Mouse (Mus musculus) inflammation-experienced regulatory T-cells, adult 6 months (primary cell): ENCODE measurements at regions not wholly inside any gene's neighbourhood (a gene's known extent, or its start where the extent isn't known, plus 50 kb on each side); places are given as distances from the start of the nearest gene placed in this dataset.

Source experiments
- ATAC-seq: one replicate; pipeline ENCODE4 v1.8.0; 2017

GRCm38 (mm10) chrX:11801208-11801607, 358.9 kb downstream of the Bcor start:
- no peak for ATAC-seq

DNA sequence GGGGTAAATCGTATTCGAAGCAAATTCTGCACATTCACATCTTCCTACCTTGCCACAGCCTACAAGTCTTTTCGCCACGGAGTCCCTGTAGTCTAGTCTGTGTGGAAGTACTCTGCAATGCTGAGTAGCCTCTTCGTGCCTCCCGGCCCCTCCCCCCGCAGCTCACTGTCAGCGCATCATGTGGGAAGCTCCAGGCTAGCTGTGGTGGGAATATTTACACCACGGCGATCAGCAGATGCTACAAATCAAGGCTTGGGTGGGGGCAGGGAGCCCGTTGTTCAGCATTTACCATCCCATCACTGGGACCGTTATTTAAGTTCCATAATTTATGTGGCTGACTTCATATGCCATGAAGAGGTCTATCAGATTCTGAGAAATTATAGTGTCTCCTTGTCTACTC, 358.5 kb downstream of the Bcor start:
- no peak for ATAC-seq

GRCm38 (mm10) chrX:11802074-11802899, 357.9 kb downstream of the Bcor start:
- no peak for ATAC-seq

GRCm38 (mm10) chrX:11803239-11803638, 356.9 kb downstream of the Bcor start:
- ATAC-seq, result no peak

- ATAC-seq, result peak; percentile 41
Measured at GRCm38 (mm10) chrX:11806896-11807252, 353.3 kb downstream of the Bcor start.

DNA sequence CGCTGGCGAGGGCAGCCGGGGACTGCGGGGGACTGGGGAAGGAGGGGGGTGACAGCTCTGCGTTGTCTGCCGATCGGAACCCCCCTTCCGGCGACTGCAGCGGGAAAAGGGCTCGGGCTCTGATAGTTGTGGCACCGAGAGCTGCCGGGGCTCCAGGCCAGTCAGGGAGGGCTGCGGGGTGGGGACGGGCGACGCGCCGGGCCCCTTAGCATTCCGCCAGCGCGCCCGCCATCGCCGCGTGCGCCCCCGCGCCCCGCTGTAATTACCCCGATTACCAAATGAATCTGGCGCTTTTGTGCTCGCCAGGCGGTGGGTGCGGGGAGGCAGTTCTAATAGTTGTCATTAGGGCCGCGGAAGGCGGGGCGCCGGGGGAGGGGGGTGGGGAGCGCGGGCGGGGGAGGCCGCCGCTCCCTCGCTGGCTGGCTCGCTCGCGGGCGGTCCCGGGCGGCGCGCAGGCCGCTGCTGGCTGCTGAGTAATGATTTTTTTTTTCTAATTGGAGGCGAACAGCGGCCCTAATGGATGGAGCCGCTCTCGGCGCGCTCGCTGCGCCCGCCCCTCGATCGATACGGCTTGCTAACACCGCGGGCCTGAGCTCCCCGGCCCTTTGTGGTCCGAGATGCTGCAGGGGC, 352.8 kb downstream of the Bcor start:
- ATAC-seq, result peak; percentile 46

GRCm38 (mm10) chrX:11807883-11808262, 352.3 kb downstream of the Bcor start:
- no peak for ATAC-seq

- ATAC-seq, result no peak
Measured at GRCm38 (mm10) chrX:11808911-11809310, 351.2 kb downstream of the Bcor start.

DNA sequence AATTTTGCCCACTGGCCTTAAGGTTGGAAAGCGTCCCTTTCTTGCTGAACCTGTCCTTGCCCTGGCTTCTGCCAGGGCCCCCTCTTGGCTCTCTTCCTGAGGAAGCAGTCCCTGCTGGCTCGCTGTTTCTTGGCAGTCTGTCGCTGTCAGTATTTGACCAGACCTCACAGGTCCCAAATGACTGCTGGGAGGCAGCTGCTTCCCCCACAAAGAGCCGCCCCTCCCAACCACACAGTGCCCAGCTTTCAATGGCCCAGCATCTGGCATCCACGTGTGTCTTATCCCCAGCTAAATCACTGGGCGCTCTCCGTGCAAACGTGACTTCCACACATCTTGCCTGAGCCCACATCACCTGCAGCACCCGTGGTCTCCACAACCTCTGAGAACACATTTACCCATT, 345.3 kb downstream of the Bcor start:
- no peak for ATAC-seq

- no peak for ATAC-seq
Measured at GRCm38 (mm10) chrX:11815864-11816263, 344.3 kb downstream of the Bcor start.

- ATAC-seq, result no peak
Measured at GRCm38 (mm10) chrX:11818634-11819033, 341.5 kb downstream of the Bcor start.

- no peak for ATAC-seq
Measured at GRCm38 (mm10) chrX:11821165-11821564, 339.0 kb downstream of the Bcor start.

DNA sequence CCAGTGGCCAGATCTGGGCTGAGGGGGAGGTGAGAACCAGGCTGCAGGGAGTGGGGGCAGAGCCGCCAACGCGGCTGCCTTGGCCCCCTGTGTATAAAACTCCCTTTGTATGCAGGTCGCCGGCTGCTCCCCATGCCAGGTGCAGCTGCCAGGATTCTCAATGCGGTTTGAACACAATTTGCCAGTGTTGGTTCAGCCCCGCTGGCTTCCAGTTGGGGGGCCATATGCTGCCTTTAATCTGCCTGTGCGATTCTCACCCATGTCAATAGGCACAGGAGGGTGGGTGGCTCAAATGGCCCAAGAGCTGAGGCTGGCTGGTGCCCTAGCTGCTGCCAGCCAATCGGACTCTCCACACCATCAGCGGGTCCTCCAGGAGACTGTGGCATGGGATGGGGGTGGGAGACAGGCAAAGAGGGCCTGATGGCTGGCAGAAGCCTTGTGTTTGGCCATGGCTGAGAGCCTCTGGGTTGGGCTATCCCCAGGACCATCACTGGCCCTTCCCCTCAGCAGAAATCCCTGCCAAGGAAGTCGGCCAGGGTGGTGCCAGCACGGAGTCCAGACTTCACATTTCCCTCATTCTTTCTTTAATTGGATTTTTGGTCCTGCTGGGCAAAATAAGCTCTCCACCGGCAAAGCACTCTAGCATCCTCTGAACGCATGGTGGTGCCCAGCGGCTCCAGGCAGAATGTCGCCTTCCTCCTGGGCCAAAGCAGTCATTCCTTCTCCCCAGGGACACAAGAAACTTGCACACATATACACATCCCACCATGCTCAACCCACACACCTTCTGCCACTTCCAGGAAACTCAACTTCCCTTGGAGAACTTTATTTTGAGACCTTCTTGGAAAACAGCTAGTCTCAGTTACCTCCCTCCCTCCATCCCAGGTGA, 338.0 kb downstream of the Bcor start:
- no peak for ATAC-seq

DNA sequence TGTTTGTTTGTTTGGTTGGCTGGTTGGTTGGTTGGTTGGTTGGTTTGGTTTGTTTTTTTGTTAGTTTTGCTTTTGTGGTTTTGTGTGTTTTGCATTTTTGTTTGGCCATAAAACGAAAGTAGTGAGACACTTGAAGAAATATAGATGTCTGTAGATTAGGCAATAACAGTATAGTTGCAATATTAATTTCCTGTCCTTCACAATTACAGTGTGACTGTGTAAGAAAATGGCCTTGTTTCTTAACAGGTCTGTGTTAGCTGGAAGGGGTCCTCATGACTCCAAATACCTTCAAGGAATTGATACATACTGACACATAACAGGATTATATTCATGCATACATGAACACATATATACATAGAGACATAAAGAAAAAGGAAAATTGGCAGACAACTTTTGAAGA, 334.2 kb downstream of the Bcor start:
- no peak for ATAC-seq

DNA sequence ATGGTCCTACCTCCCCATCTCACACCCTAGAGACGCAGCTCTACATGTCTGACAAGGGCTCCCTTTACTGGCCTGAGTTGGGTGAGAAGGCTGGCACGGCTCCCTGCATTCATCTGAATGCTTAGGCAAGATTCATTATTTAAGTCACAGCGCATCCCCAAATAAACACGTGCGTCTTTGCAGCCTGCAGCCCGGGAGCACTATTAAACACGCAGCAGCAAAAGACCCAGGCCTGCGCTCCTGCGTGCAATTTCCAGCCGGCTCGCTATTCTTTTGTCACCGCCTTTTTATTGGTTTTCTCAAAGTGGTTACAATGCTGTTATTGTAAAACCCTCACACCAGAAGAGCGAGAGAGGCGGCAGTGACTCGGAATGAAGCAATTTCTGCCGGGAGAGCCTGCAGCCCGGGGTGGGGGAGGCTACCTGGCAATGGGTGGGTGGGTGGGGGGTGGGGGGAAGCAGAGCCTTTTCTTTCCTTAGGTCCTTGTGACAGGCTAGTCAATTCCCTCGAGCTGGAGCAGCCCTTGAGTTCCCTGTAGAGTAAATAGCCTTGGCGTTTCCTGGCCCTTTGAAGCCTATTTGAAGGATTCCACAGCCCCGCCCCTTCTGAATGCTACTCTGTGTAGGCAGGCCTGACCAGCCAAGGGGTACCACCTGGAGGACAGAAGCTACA, 333.3 kb downstream of the Bcor start:
- no peak for ATAC-seq

- no peak for ATAC-seq
Measured at GRCm38 (mm10) chrX:11829411-11830002, 330.6 kb downstream of the Bcor start.

DNA sequence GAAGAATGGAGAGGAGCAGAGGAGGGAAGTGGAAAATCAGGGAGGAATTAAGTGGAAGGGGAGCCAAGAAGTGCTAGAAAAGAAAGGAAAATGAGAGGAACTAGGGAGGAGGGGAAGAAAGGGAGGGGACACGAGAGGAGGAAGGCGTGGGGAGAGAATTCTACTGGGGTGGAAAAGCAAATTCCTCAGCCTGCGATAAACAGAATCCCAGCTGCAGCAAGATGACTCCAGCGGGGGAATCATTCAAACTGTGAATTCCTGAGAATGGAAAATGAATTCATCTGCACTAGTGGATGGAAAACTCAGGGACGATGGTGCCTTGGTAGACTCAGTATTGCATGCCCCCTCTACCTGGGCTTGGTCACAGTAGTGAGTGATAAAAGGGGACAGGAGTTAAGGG, 322.6 kb downstream of the Bcor start:
- ATAC-seq, result no peak

- ATAC-seq, result peak; percentile 61
Measured at GRCm38 (mm10) chrX:11839665-11840245, 320.4 kb downstream of the Bcor start.

DNA sequence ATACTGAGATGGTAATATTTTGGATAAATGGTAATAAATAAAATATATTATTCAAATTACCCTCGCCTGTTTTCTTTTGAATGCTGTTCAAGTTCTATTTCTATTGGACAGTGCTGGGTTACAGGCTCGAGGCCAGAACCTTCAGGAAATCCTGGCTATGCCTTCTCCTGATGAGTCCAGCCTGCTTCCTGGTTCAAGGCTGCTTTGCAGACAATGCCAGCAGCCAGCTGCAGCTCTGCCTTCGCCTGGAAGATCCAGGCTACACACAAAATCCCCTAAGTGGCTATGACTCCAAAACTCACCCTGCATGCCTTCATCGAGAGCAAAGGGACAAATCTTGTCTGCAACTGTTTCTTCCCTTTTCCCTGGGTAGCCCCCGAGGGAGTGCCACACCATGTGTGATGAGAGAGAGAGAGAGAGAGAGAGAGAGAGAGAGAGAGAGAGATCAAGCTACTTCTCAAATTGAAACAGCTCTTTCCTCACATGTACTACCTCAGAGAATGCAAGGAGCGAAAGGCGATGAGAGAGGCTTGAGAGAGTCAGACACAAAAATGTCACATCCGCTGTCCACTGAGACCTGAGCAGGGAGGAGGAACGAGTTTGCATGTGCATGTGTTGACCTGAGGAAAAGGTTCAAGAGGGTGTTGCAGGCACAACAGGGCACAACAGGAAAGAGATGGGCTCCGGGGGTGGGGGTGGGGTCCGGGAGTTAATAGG, 319.7 kb downstream of the Bcor start:
- no peak for ATAC-seq

DNA sequence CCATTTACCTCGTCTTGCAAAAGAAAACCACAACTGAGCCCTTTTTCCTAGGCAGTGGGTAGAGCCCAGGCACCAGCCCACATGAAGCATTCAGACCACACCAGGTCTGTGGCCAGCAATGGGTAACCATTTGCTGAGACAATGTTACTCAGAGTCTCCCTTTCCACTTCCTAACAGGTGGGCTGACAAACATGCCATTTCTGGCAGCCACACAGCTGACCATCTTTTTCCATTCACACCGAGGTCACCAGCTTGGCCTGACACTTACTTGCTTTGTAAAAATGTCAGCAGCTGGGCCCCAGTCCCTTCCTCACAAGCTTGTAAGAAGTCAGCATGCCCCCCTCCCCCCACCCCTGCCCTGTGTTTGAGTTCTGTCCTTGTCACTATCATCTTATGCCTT, 314.6 kb downstream of the Bcor start:
- no peak for ATAC-seq

DNA sequence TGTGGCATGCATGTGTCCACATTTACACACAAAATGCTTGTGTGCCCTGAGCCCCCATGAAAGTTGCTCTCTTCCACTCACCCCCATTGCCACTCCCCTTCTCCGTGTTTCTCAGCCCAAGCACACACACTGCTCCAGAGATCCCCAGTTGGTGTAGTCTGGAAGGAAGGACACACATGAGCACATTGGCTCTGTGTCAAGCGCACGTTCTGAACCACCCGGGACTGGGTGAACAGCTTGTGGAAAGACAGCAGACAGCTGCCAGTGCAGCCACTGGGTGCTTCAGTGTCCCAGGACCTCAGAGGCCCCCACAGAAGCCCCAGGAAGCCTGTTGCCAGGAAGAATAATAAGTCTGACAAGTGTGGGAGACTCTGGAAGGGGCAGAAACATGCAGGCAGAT, 304.2 kb downstream of the Bcor start:
- no peak for ATAC-seq
